Mouse (Mus musculus) small intestine, adult 2 months (tissue): ENCODE measurements around the gene 4930451I11Rik.

Source experiments
- CTCF ChIP-seq: fragments of 200-500 bp; IDR thresholded peaks from 2 replicates; pipeline ENCODE4 v1.5.1; 2012; ENCODE audit warnings: low read depth, mild to moderate bottlenecking, control low read depth, inconsistent platforms, low read length, moderate library complexity, mixed read lengths; ENCODE audit not compliant: insufficient replicate concordance, insufficient read length; ENCODE audit errors: extremely low read depth
- POLR2A ChIP-seq: fragments of 200-500 bp; IDR thresholded peaks from 2 replicates; pipeline ENCODE4 v1.6.1; 2012; ENCODE audit warnings: low read depth, mild to moderate bottlenecking, control low read depth, inconsistent platforms, low read length, moderate library complexity

DNA sequence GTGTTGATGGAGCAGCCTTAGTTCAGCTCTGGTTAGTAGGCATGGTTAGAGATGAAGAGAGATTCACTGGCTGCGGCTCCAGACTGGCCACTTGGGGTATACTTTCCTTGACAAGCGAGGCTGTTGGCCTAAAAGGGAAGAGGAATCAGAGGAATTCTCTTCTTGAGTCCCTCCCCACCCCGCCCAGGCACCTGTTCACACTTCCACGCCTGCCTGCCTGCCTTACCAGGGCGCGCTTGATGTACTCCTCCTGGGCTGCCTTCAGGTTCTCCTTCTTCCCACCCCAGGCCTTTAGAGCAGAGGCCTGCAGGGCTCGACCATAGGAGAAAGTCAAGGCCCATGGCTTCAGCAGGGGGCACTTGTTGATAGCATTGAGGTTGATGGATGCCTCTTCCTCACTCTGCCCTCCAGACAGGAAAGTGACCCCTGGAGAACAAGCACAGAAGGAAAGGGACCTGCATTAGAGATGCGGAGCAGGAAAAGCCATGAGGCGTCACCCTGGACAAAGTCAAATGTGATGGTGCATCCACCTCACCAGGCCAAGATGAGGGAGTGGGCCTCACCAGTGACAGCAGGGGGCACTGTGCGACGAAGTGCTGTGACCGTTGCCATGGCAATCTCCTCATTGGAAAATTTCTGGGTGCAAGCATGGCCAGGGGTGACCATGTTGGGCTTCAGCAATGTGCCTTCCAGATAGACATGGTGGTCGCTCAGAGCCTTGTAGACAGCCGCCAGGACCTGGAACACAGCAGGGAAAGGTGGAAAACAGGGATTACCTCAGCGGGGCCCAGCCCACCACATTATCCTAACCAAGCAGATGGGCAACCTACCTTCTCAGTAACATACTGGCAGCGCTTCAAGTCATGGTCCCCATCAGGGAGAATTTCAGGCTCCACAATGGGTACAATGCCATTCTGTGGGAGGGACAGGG lies 35.8 kb downstream of the 4930451I11Rik start:
- no peak for TF ChIP-seq POLR2A
- no peak for TF ChIP-seq CTCF
